Mouse (Mus musculus): Measurements from ENCODE around the gene Gif. TPM values are rescaled to one million over a fixed set of nuclear protein-coding genes. Genes with fewer than 3 reads are reported as not detected.

Gene Gif
- not detected in 2 replicates for polyA plus RNA-seq (2014; fragmentation: Nextera tagmentation; extraction: Ambion mirVana)

DNA sequence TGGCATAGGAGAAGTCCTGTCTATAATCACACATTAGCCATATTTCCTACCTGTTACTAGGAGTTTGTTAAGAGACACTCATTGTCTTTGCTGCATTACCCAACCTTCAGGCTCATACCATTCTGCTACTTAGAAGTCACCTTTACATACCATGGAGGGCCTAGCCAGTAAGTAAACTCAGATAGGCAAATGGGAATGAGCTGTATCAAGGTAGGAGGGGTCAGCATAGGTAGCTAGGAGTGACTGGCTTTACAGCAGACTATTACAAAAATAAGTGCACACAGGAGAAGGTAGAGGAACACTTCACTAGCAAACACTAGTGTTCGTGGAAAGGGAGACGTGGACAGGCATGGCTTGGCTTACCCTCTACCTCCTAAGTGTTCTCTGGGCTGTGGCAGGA lies at the start of gene Gif:
Gif (plus strand) TSS at position 257 of the 400 bp plus-strand sequence.
- no peaks in the 10 kb centered on the region for H3K4me1 ChIP-seq (ENCODE audit: control insufficient read depth, insufficient read depth, low read length)
- no peak within 1 kb of the TSS for H3K4me2 ChIP-seq (ENCODE audit: low read depth)
- 77% methylated on average over 2 of the region's 2 CpGs for WGBS
- H3K4me3 ChIP-seq (ENCODE audit: low read depth, low read length): no peak within 1 kb of the TSS
- no peaks in the 10 kb centered on the region for H3K36me3 ChIP-seq (ENCODE audit: control insufficient read depth, insufficient read depth, low read length)
- ATAC-seq (ENCODE audit: insufficient read depth, low FRiP score, low TSS enrichment) (no peak), DNase-seq (ENCODE audit: low spot score) (no peak)
- no peaks in the 10 kb centered on the region for H3K27me3 ChIP-seq (ENCODE audit: control insufficient read depth, insufficient read depth, low read length)
- no peaks in the 10 kb centered on the region for H3K9me3 ChIP-seq (ENCODE audit: control insufficient read depth, low read length)
- H3K9ac ChIP-seq (ENCODE audit: low read length): no peak within 1 kb of the TSS
- no peak within 1 kb of the TSS for H3K27ac ChIP-seq (ENCODE audit: low read depth, low read length)

DNA sequence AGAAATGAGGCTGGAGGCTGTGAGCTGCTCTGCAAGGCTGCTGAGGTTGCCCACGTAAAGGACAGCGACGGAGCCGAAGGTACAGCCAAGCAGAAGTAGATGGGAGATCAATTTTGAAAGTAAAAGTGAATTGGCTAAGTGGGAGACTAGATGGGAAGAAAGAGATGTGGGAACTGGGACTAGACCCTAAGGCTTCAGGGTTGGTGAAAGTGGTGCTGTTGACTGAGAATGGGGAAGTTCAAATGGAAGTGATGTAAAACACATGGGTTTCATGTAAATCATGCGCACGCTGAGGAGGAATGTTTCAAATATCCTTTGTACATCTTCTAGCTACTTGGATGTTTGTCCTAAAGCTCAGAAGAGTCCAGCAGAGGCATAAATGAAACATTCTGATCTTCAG lies 49.0 kb upstream of the Gif start:
- ATAC-seq (ENCODE audit: insufficient read depth, low FRiP score, low TSS enrichment): no peak
- 93% methylated on average over 6 of the region's 6 CpGs for WGBS
- H3K27ac ChIP-seq (ENCODE audit: low read depth, low read length): no peak overlapping the region

DNA sequence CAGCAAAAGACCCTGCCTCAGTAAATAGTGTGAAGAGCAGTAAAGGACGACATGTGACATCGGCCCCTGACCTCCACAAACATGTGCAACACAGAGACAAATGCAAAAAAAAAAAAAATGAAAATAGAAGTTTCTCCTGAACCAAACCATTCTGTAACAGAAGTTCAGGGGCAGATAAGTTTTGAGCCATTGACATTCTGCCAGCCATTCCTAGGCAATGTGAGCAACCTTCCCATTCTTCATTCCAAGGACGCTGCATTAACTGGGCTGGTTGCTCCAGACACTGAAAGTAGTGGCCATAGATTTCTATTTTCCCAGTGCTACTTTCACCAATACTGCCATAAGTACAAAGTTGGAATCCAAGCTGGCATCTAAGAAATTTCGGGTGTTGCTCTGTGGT lies 34.9 kb upstream of the Gif start:
- Histone ChIP-seq H3K9ac (ENCODE audit: low read length) (no peak overlapping the region), H3K4me3 (ENCODE audit: low read depth, low read length) (no peak overlapping the region), H3K9me3 (ENCODE audit: control insufficient read depth, low read length) (no peaks in the 10 kb centered on the region), H3K4me1 (ENCODE audit: control insufficient read depth, insufficient read depth, low read length) (no peaks in the 10 kb centered on the region), H3K36me3 (ENCODE audit: control insufficient read depth, insufficient read depth, low read length) (no peaks in the 10 kb centered on the region), H3K27me3 (ENCODE audit: control insufficient read depth, insufficient read depth, low read length) (no peaks in the 10 kb centered on the region), H3K27ac (ENCODE audit: low read depth, low read length) (no peak overlapping the region), H3K4me2 (ENCODE audit: low read depth) (no peak overlapping the region)
- DNase-seq (ENCODE audit: low spot score) (no peak), ATAC-seq (ENCODE audit: insufficient read depth, low FRiP score, low TSS enrichment) (no peak)
- 83% methylated on average over 4 of the region's 4 CpGs for WGBS

More for the DNA sequence above, 49.0 kb upstream of the Gif start:
- H3K9ac ChIP-seq (ENCODE audit: low read length): no peak overlapping the region
- no peaks in the 10 kb centered on the region for H3K27me3 ChIP-seq (ENCODE audit: control insufficient read depth, insufficient read depth, low read length)
- no peak overlapping the region for H3K4me3 ChIP-seq (ENCODE audit: low read depth, low read length)
- DNase-seq (ENCODE audit: low spot score): no peak
- H3K9me3 ChIP-seq (ENCODE audit: control insufficient read depth, low read length): no peaks in the 10 kb centered on the region
- H3K4me2 ChIP-seq (ENCODE audit: low read depth): no peak overlapping the region
- H3K4me1 ChIP-seq (ENCODE audit: control insufficient read depth, insufficient read depth, low read length): no peaks in the 10 kb centered on the region
- no peaks in the 10 kb centered on the region for H3K36me3 ChIP-seq (ENCODE audit: control insufficient read depth, insufficient read depth, low read length)

DNA sequence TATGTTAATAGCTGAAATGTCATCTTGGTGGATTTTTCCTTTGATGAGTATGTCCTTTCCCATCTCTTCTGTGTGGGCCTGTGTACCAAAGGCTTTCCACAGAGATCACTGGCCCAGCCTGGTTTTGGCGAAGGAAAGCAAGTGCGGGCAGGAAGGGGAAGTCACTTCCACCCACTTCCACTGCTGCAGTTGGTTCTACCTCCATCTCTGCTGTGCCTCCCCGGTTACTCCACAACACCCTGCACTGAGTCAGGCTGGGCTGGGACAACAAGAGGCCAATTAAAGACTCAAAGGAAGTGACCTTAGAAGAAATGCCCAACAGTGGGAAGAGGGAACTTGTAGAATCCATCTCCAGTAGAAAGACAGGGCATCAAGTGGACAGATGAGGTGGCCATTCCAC lies 27.3 kb upstream of the Gif start:
- Histone ChIP-seq H3K4me1 (ENCODE audit: control insufficient read depth, insufficient read depth, low read length) (no peaks in the 10 kb centered on the region), H3K9ac (ENCODE audit: low read length) (no peak overlapping the region), H3K4me3 (ENCODE audit: low read depth, low read length) (no peak overlapping the region), H3K27ac (ENCODE audit: low read depth, low read length) (no peak overlapping the region), H3K9me3 (ENCODE audit: control insufficient read depth, low read length) (no peaks in the 10 kb centered on the region), H3K4me2 (ENCODE audit: low read depth) (no peak overlapping the region), H3K36me3 (ENCODE audit: control insufficient read depth, insufficient read depth, low read length) (no peaks in the 10 kb centered on the region), H3K27me3 (ENCODE audit: control insufficient read depth, insufficient read depth, low read length) (no peaks in the 10 kb centered on the region)
- DNase-seq (ENCODE audit: low spot score): no peak
- WGBS: 94% methylated on average over 3 of the region's 3 CpGs
- no peak for ATAC-seq (ENCODE audit: insufficient read depth, low FRiP score, low TSS enrichment)

DNA sequence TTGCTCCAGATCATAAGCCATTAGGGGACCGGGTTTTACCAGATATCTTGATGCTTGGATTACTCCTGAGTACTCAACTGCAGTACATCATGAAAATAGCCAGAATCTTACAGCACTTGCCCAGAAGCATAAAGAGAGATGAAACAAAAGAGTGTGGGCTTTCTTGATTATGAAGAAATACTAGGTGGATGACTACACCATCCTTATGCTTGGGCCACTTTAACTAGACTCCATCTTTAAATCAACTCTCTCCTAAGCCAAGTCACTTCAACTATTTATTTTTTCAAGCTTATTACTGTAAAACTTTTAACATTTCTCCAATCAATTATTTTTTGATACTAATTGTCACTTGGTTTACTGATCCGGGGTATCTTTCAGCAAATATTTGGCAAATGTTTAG lies 23.5 kb upstream of the Gif start:
- no peaks in the 10 kb centered on the region for H3K27me3 ChIP-seq (ENCODE audit: control insufficient read depth, insufficient read depth, low read length)
- H3K4me2 ChIP-seq (ENCODE audit: low read depth): no peak overlapping the region
- H3K9me3 ChIP-seq (ENCODE audit: control insufficient read depth, low read length): no peaks in the 10 kb centered on the region
- no peak overlapping the region for H3K9ac ChIP-seq (ENCODE audit: low read length)
- no peaks in the 10 kb centered on the region for H3K36me3 ChIP-seq (ENCODE audit: control insufficient read depth, insufficient read depth, low read length)
- H3K4me1 ChIP-seq (ENCODE audit: control insufficient read depth, insufficient read depth, low read length): no peaks in the 10 kb centered on the region
- no peak for DNase-seq (ENCODE audit: low spot score)
- WGBS: 91% methylated on average over 2 of the region's 2 CpGs
- no peak for ATAC-seq (ENCODE audit: insufficient read depth, low FRiP score, low TSS enrichment)
- H3K27ac ChIP-seq (ENCODE audit: low read depth, low read length): no peak overlapping the region
- H3K4me3 ChIP-seq (ENCODE audit: low read depth, low read length): no peak overlapping the region

DNA sequence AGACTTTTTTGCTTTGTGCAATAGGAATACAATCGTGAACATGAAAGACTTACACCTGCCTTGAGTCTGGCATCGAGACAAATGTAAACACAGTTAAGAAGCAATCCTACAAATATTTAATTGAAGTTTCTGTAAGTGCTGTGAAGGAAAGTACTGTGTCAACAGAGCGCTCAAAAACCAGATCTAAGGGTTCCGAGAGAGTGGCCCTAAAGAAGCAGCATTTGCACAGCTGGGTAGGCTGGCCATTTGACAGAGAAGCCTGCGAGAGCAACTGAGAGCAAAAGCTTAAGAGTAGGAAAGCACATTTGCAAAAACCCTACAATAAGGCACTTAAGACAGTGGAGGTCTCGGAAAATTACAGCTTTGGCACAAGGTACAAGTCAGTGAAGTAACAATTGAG lies 23.1 kb upstream of the Gif start:
- no peak overlapping the region for H3K27ac ChIP-seq (ENCODE audit: low read depth, low read length)
- DNase-seq (ENCODE audit: low spot score): no peak
- 80% methylated on average over 6 of the region's 6 CpGs for WGBS
- H3K9ac ChIP-seq (ENCODE audit: low read length): no peak overlapping the region
- no peaks in the 10 kb centered on the region for H3K27me3 ChIP-seq (ENCODE audit: control insufficient read depth, insufficient read depth, low read length)
- no peaks in the 10 kb centered on the region for H3K36me3 ChIP-seq (ENCODE audit: control insufficient read depth, insufficient read depth, low read length)
- H3K4me1 ChIP-seq (ENCODE audit: control insufficient read depth, insufficient read depth, low read length): no peaks in the 10 kb centered on the region
- H3K9me3 ChIP-seq (ENCODE audit: control insufficient read depth, low read length): no peaks in the 10 kb centered on the region
- ATAC-seq (ENCODE audit: insufficient read depth, low FRiP score, low TSS enrichment): no peak
- H3K4me3 ChIP-seq (ENCODE audit: low read depth, low read length): no peak overlapping the region
- no peak overlapping the region for H3K4me2 ChIP-seq (ENCODE audit: low read depth)

DNA sequence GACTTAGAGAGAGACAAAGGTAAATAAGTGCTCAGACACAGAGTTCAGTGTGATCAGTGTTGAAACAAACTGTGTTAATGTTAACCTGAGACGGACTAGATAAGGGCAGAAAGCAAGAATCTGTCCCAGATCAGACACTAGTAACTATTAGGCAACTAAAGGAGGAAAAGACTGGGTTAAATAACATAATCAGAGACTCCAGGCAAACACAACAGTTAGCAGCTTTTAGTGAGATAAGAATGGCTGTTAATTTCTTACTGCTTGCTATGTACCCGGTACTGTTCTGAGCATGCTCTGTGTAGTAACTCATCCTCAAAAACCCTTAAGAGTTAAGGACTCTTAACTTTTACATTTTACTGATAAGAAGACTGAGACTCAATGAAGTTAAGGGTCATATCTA lies 21.4 kb upstream of the Gif start:
- 82% methylated on average over 2 of the region's 2 CpGs for whole genome bisulfite sequencing
- no peaks in the 10 kb centered on the region for H3K4me1 ChIP-seq (ENCODE audit: control insufficient read depth, insufficient read depth, low read length)
- no peak for ATAC-seq (ENCODE audit: insufficient read depth, low FRiP score, low TSS enrichment)
- H3K9ac ChIP-seq (ENCODE audit: low read length): no peak overlapping the region
- no peak for DNase-seq (ENCODE audit: low spot score)
- H3K9me3 ChIP-seq (ENCODE audit: control insufficient read depth, low read length): no peaks in the 10 kb centered on the region
- no peaks in the 10 kb centered on the region for H3K36me3 ChIP-seq (ENCODE audit: control insufficient read depth, insufficient read depth, low read length)
- no peak overlapping the region for H3K4me2 ChIP-seq (ENCODE audit: low read depth)
- no peak overlapping the region for H3K4me3 ChIP-seq (ENCODE audit: low read depth, low read length)
- H3K27ac ChIP-seq (ENCODE audit: low read depth, low read length): no peak overlapping the region
- H3K27me3 ChIP-seq (ENCODE audit: control insufficient read depth, insufficient read depth, low read length): no peaks in the 10 kb centered on the region

DNA sequence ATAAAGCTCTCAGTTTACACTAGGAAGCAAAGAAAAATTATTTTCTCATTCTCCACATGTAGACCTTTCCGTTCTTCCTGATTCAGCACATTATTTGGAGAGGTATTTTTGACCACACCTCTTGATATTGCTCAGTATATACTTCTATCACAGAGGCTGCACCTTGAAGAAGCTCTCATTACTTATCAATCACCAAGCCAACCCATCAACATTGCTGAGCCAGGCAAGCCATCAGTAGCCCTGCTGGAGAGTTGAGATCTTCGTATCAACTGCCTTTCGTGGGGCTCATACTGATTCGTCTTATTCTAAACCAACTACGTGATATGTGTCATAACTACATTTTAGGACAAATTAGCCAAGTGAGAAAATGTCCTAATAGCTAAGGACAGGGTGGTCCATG lies 20.1 kb upstream of the Gif start:
- WGBS: 90% methylated on average over 5 of the region's 5 CpGs
- Histone ChIP-seq H3K4me3 (ENCODE audit: low read depth, low read length) (no peak overlapping the region), H3K4me1 (ENCODE audit: control insufficient read depth, insufficient read depth, low read length) (no peaks in the 10 kb centered on the region), H3K27me3 (ENCODE audit: control insufficient read depth, insufficient read depth, low read length) (no peaks in the 10 kb centered on the region), H3K36me3 (ENCODE audit: control insufficient read depth, insufficient read depth, low read length) (no peaks in the 10 kb centered on the region), H3K9me3 (ENCODE audit: control insufficient read depth, low read length) (no peaks in the 10 kb centered on the region), H3K9ac (ENCODE audit: low read length) (no peak overlapping the region), H3K27ac (ENCODE audit: low read depth, low read length) (no peak overlapping the region), H3K4me2 (ENCODE audit: low read depth) (no peak overlapping the region)
- no peak for ATAC-seq (ENCODE audit: insufficient read depth, low FRiP score, low TSS enrichment)
- no peak for DNase-seq (ENCODE audit: low spot score)

DNA sequence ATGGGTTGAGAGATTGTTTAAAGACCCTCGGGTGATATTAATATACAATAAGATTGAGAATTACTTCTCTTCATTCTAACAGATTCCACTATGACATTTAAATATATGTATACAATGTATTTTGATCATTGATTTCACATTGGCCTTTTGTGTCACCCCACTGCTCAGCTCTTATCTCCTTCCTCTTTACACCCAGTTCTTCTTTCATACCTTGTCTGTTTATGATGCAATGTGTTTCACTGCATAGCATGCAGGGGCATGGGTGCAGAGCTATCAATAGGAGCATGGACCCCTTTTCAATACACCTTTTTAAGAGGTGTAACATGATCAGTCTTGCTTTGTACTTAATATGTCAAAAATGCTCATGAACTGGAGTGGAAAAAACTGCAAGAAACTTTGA lies 17.1 kb upstream of the Gif start:
- WGBS: 86% methylated on average over 1 of the region's 1 CpGs
- ATAC-seq (ENCODE audit: insufficient read depth, low FRiP score, low TSS enrichment): no peak

More for the DNA sequence above, 17.1 kb upstream of the Gif start:
- no peak for DNase-seq (ENCODE audit: low spot score)
- Histone ChIP-seq H3K9me3 (ENCODE audit: control insufficient read depth, low read length) (no peaks in the 10 kb centered on the region), H3K27ac (ENCODE audit: low read depth, low read length) (no peak overlapping the region), H3K9ac (ENCODE audit: low read length) (no peak overlapping the region), H3K4me3 (ENCODE audit: low read depth, low read length) (no peak overlapping the region), H3K27me3 (ENCODE audit: control insufficient read depth, insufficient read depth, low read length) (no peaks in the 10 kb centered on the region), H3K4me2 (ENCODE audit: low read depth) (no peak overlapping the region), H3K36me3 (ENCODE audit: control insufficient read depth, insufficient read depth, low read length) (no peaks in the 10 kb centered on the region), H3K4me1 (ENCODE audit: control insufficient read depth, insufficient read depth, low read length) (no peaks in the 10 kb centered on the region)
